Mouse (Mus musculus): ENCODE data around the gene Gm21994.
"Not testable (repeated sequence)": the region's sequence is repeated elsewhere in the genome, so short reads cannot be mapped to it uniquely, and the experiment has no call there.

Gm21994 gene

GRCm38 (mm10) chr2:150255491-150255890 lies at the start of gene Gm21994:
Gm21994 (minus strand) TSS chr2:150255591.
- not testable (repeated sequence) for DNase-seq (ENCODE audit: extremely low read depth, low read depth, low spot score)

GRCm38 (mm10) chr2:150299096-150299495 lies 43.7 kb upstream of the Gm21994 start:
- no peak for DNase-seq (ENCODE audit: extremely low read depth, low read depth, low spot score)

GRCm38 (mm10) chr2:150293669-150294068 lies 38.3 kb upstream of the Gm21994 start:
- DNase-seq (ENCODE audit: extremely low read depth, low read depth, low spot score), result no peak

- not testable (repeated sequence) for DNase-seq (ENCODE audit: extremely low read depth, low read depth, low spot score)
Observed at GRCm38 (mm10) chr2:150257291-150257690, 1.9 kb upstream of the Gm21994 start, which contains the start of gene Gm14124. Gm14124 (plus strand) TSS chr2:150257517.

- not testable (repeated sequence) for DNase-seq (ENCODE audit: extremely low read depth, low read depth, low spot score)
Observed at GRCm38 (mm10) chr2:150256861-150257260, 1.5 kb upstream of the Gm21994 start.

- DNase-seq (ENCODE audit: extremely low read depth, low read depth, low spot score), result no peak
Observed at GRCm38 (mm10) chr2:150243211-150243610, 12.2 kb downstream of the Gm21994 start.

GRCm38 (mm10) chr2:150223263-150223662 lies 32.1 kb downstream of the Gm21994 start:
- DNase-seq (ENCODE audit: extremely low read depth, low read depth, low spot score), result not testable (repeated sequence)

- DNase-seq (ENCODE audit: extremely low read depth, low read depth, low spot score), result not testable (repeated sequence)
Observed at GRCm38 (mm10) chr2:150218363-150218725, 37.0 kb downstream of the Gm21994 start.

- DNase-seq (ENCODE audit: extremely low read depth, low read depth, low spot score), result peak; percentile 5
Observed at GRCm38 (mm10) chr2:150217600-150218362, 37.6 kb downstream of the Gm21994 start, which contains the start of gene Zfp937. Zfp937 (plus strand) TSS chr2:150218073.
